Mouse (Mus musculus) midbrain, embryonic 13.5 days (tissue): ENCODE results near the gene LTO1. TPM values are rescaled to one million over a fixed set of nuclear protein-coding genes. Genes with fewer than 3 reads are reported as not detected.
"Not testable (repeated sequence)": the region's sequence is repeated elsewhere in the genome, so short reads cannot be mapped to it uniquely, and the experiment has no call there.

Source experiments
- ATAC-seq: fragments of 200-750 bp; cut with Nextera tagmentation; 2 replicates; pipeline ENCODE4 v1.8.0; 2017; ENCODE audit warnings: mild to moderate bottlenecking, moderate TSS enrichment, moderate library complexity
- H3K27ac ChIP-seq: fragments of 300-500 bp; sonication (generic); 2 replicates; pipeline ENCODE4 v1.5.1; 2015; ENCODE audit warnings: inconsistent platforms, mild to moderate bottlenecking, moderate library complexity
- H3K27me3 ChIP-seq: fragments of 300-500 bp; sonication (generic); 2 replicates; pipeline ENCODE4 v1.6.1; 2015; ENCODE audit warnings: mild to moderate bottlenecking, inconsistent platforms
- H3K36me3 ChIP-seq: fragments of 300-500 bp; sonication (generic); 2 replicates; pipeline ENCODE4 v1.6.1; 2015; ENCODE audit warnings: mild to moderate bottlenecking, inconsistent platforms
- H3K4me1 ChIP-seq: fragments of 300-500 bp; sonication (generic); replicated peaks from 2 replicates; pipeline ENCODE4 v1.6.1; 2015; ENCODE audit warnings: inconsistent platforms
- H3K4me2 ChIP-seq: fragments of 300-500 bp; sonication (generic); replicated peaks from 2 replicates; pipeline ENCODE4 v1.6.1; 2015; ENCODE audit warnings: moderate library complexity, mild to moderate bottlenecking, inconsistent platforms
- H3K4me3 ChIP-seq: fragments of 300-500 bp; sonication (generic); replicated peaks from 2 replicates; pipeline ENCODE4 v1.5.1; 2015; ENCODE audit warnings: mild to moderate bottlenecking, inconsistent platforms
- H3K9ac ChIP-seq: fragments of 300-500 bp; sonication (generic); replicated peaks from 2 replicates; pipeline ENCODE4 v1.6.1; 2015; ENCODE audit warnings: mild to moderate bottlenecking, inconsistent platforms
- H3K9me3 ChIP-seq: fragments of 300-500 bp; sonication (generic); 2 replicates; pipeline ENCODE4 v1.6.1; 2016; ENCODE audit warnings: mild to moderate bottlenecking, inconsistent platforms
- WGBS: fragments of 180-500 bp; shearing (Covaris S2); methylation state at CpG from one replicate; pipeline ENCODE4 v1.1.7; 2015; 5-methylcytosine and 5-hydroxymethylcytosine counted together
- polyA plus RNA-seq: library from polyadenylated mRNA; unstranded; fragments of >200 nt; fragmentation: Nextera tagmentation; extraction: Ambion mirVana; gene quantifications from 2 replicates; pipeline ENCODE4 v1.2.1, GENCODE M21; 2015

Gene LTO1
- 36.4 and 37.8 TPM in 2 replicates for polyA plus RNA-seq

GRCm38 (mm10) chr7:144914948-144915750 is at the start of gene LTO1:
TSS of gene LTO1 (plus strand) at chr7:144915100.
- 1% methylated on average over 55 of the region's 55 CpGs for WGBS
- no peaks in the 10 kb centered on the region for H3K9me3 ChIP-seq
- H3K4me1 ChIP-seq, result peaks cover 19% of the 10 kb centered on the region
- H3K27me3 ChIP-seq, result no peaks in the 10 kb centered on the region
- H3K4me3 ChIP-seq, result peak within 1 kb of the TSS; percentile 76
- H3K27ac ChIP-seq, result peak within 1 kb of the TSS; percentile 78
- peak within 1 kb of the TSS; percentile 82 for H3K9ac ChIP-seq
- peaks cover 33% of the 10 kb centered on the region for H3K36me3 ChIP-seq
- ATAC-seq, result peak; percentile 95
- H3K4me2 ChIP-seq, result peak within 1 kb of the TSS; percentile 85

- H3K9ac ChIP-seq, result no peak overlapping the region
- H3K27me3 ChIP-seq, result peaks cover 51% of the 10 kb centered on the region
- no peak overlapping the region for H3K4me2 ChIP-seq
- H3K27ac ChIP-seq, result no peak overlapping the region
- 76% methylated on average over 4 of the region's 4 CpGs for WGBS
- no peaks in the 10 kb centered on the region for H3K36me3 ChIP-seq
- H3K9me3 ChIP-seq, result no peaks in the 10 kb centered on the region
- H3K4me1 ChIP-seq, result peaks cover under 1% of the 10 kb centered on the region
- H3K4me3 ChIP-seq, result no peak overlapping the region
- ATAC-seq, result no peak
Observed at GRCm38 (mm10) chr7:144867161-144867560, 47.7 kb upstream of the LTO1 start.

GRCm38 (mm10) chr7:144867602-144868001 is 47.3 kb upstream of the LTO1 start:
- Histone ChIP-seq H3K4me1 (no peaks in the 10 kb centered on the region), H3K9ac (no peak overlapping the region)
- 79% methylated on average over 8 of the region's 8 CpGs for WGBS

GRCm38 (mm10) chr7:144872420-144872819 is 42.5 kb upstream of the LTO1 start:
- Histone ChIP-seq H3K9ac (no peak overlapping the region), H3K27me3 (0 out of 2 replicates have a peak, but pooled peaks cover 2% of the 10 kb centered on the region), H3K4me1 (0 out of 2 replicates have a peak, but pooled peaks cover 6% of the 10 kb centered on the region), H3K36me3 (no peaks in the 10 kb centered on the region), H3K27ac (no peak overlapping the region), H3K9me3 (no peaks in the 10 kb centered on the region), H3K4me2 (no peak overlapping the region), H3K4me3 (no peak overlapping the region)
- ATAC-seq, result no peak
- 65% methylated on average over 4 of the region's 4 CpGs for WGBS

More at GRCm38 (mm10) chr7:144867602-144868001, 47.3 kb upstream of the LTO1 start:
- Histone ChIP-seq H3K36me3 (no peaks in the 10 kb centered on the region), H3K4me3 (no peak overlapping the region), H3K27me3 (peaks cover 47% of the 10 kb centered on the region), H3K27ac (no peak overlapping the region), H3K4me2 (no peak overlapping the region), H3K9me3 (no peaks in the 10 kb centered on the region)
- ATAC-seq, result no peak

GRCm38 (mm10) chr7:144873160-144873559 is 41.7 kb upstream of the LTO1 start:
- no peak overlapping the region for H3K9ac ChIP-seq
- H3K4me3 ChIP-seq, result no peak overlapping the region
- H3K27me3 ChIP-seq, result 0 out of 2 replicates have a peak, but pooled peaks cover 2% of the 10 kb centered on the region
- H3K4me2 ChIP-seq, result no peak overlapping the region
- no peak for ATAC-seq
- 0 out of 2 replicates have a peak, but pooled peaks cover 6% of the 10 kb centered on the region for H3K4me1 ChIP-seq
- H3K27ac ChIP-seq, result no peak overlapping the region
- WGBS, result 71% methylated on average over 4 of the region's 4 CpGs
- no peaks in the 10 kb centered on the region for H3K9me3 ChIP-seq
- no peaks in the 10 kb centered on the region for H3K36me3 ChIP-seq

GRCm38 (mm10) chr7:144874226-144874625 is 40.7 kb upstream of the LTO1 start:
- Histone ChIP-seq H3K27ac (no peak overlapping the region), H3K9ac (no peak overlapping the region), H3K27me3 (0 out of 2 replicates have a peak, but pooled peaks cover 2% of the 10 kb centered on the region), H3K4me1 (0 out of 2 replicates have a peak, but pooled peaks cover 6% of the 10 kb centered on the region), H3K4me2 (no peak overlapping the region), H3K36me3 (no peaks in the 10 kb centered on the region), H3K9me3 (no peaks in the 10 kb centered on the region), H3K4me3 (no peak overlapping the region)
- ATAC-seq, result no peak
- 65% methylated on average over 4 of the region's 4 CpGs for WGBS

- 92% methylated on average over 1 of the region's 1 CpGs for WGBS
- H3K9ac ChIP-seq, result no peak overlapping the region
- no peaks in the 10 kb centered on the region for H3K36me3 ChIP-seq
- H3K4me3 ChIP-seq, result no peak overlapping the region
- H3K4me2 ChIP-seq, result no peak overlapping the region
- no peaks in the 10 kb centered on the region for H3K9me3 ChIP-seq
- 0 out of 2 replicates have a peak, but pooled peaks cover 2% of the 10 kb centered on the region for H3K27me3 ChIP-seq
- no peak for ATAC-seq
- no peak overlapping the region for H3K27ac ChIP-seq
- H3K4me1 ChIP-seq, result 0 out of 2 replicates have a peak, but pooled peaks cover 6% of the 10 kb centered on the region
Observed at GRCm38 (mm10) chr7:144878401-144878800, 36.5 kb upstream of the LTO1 start.

- Histone ChIP-seq H3K4me1 (no peaks in the 10 kb centered on the region), H3K27me3 (no peaks in the 10 kb centered on the region), H3K4me2 (no peak overlapping the region), H3K4me3 (no peak overlapping the region), H3K9ac (no peak overlapping the region), H3K27ac (no peak overlapping the region), H3K36me3 (no peaks in the 10 kb centered on the region), H3K9me3 (no peaks in the 10 kb centered on the region)
- no peak for ATAC-seq
- WGBS, result 44% methylated on average over 2 of the region's 2 CpGs
Observed at GRCm38 (mm10) chr7:144883106-144883505, 31.8 kb upstream of the LTO1 start.

GRCm38 (mm10) chr7:144887672-144888071 is 27.2 kb upstream of the LTO1 start:
- no peak for ATAC-seq
- H3K4me3 ChIP-seq, result no peak overlapping the region
- 90% methylated on average over 2 of the region's 2 CpGs for WGBS

GRCm38 (mm10) chr7:144888564-144889299 is 26.2 kb upstream of the LTO1 start:
- Histone ChIP-seq H3K27me3 (peaks cover 19% of the 10 kb centered on the region), H3K4me3 (no peak overlapping the region), H3K4me1 (0 out of 2 replicates have a peak, but pooled peaks cover 6% of the 10 kb centered on the region), H3K27ac (no peak overlapping the region), H3K4me2 (no peak overlapping the region), H3K9me3 (no peaks in the 10 kb centered on the region), H3K36me3 (no peaks in the 10 kb centered on the region), H3K9ac (no peak overlapping the region)
- WGBS, result 5% methylated on average over 18 of the region's 18 CpGs
- ATAC-seq, result no peak

More at GRCm38 (mm10) chr7:144887672-144888071, 27.2 kb upstream of the LTO1 start:
- no peaks in the 10 kb centered on the region for H3K9me3 ChIP-seq
- no peak overlapping the region for H3K4me2 ChIP-seq
- 0 out of 2 replicates have a peak, but pooled peaks cover 6% of the 10 kb centered on the region for H3K4me1 ChIP-seq
- H3K36me3 ChIP-seq, result no peaks in the 10 kb centered on the region
- H3K9ac ChIP-seq, result no peak overlapping the region
- no peak overlapping the region for H3K27ac ChIP-seq
- H3K27me3 ChIP-seq, result peaks cover 19% of the 10 kb centered on the region

- 93% methylated on average over 1 of the region's 1 CpGs for WGBS
- not testable (repeated sequence) for H3K9me3 ChIP-seq, H3K4me3 ChIP-seq, H3K27ac ChIP-seq, H3K36me3 ChIP-seq, ATAC-seq, H3K4me2 ChIP-seq, H3K9ac ChIP-seq
- Histone ChIP-seq H3K4me1 (peaks cover 18% of the 10 kb centered on the region), H3K27me3 (peaks cover 24% of the 10 kb centered on the region)
Observed at GRCm38 (mm10) chr7:144890661-144891060, 24.2 kb upstream of the LTO1 start.

GRCm38 (mm10) chr7:144891863-144892262 is 23.0 kb upstream of the LTO1 start:
- H3K9ac ChIP-seq, result no peak overlapping the region
- H3K27ac ChIP-seq, result no peak overlapping the region
- H3K36me3 ChIP-seq, result no peaks in the 10 kb centered on the region
- WGBS, result 90% methylated on average over 2 of the region's 2 CpGs
- H3K4me1 ChIP-seq, result peaks cover 30% of the 10 kb centered on the region
- H3K4me2 ChIP-seq, result no peak overlapping the region
- H3K9me3 ChIP-seq, result no peaks in the 10 kb centered on the region
- no peak overlapping the region for H3K4me3 ChIP-seq
- H3K27me3 ChIP-seq, result peaks cover 34% of the 10 kb centered on the region
- ATAC-seq, result no peak
